Mouse (Mus musculus): ENCODE data around the gene Fggy. TPM values are rescaled to one million over a fixed set of nuclear protein-coding genes. Genes with fewer than 3 reads are reported as not detected.

The Fggy gene
- polyA plus RNA-seq, 1 experiment from 2014 or later = 6.3 TPM

- Histone ChIP-seq H3K36me3 (ENCODE audit: control insufficient read depth, insufficient read depth, low read length) (no peaks in the 10 kb centered on the region), H3K27ac (ENCODE audit: low read depth, low read length) (no peak overlapping the region), H3K9ac (ENCODE audit: low read length) (no peak overlapping the region), H3K9me3 (replicated peaks; ENCODE audit: control insufficient read depth, low read length) (no peaks in the 10 kb centered on the region), H3K4me3 (ENCODE audit: low read depth, low read length) (no peak overlapping the region), H3K4me2 (ENCODE audit: low read length) (no peak overlapping the region), H3K4me1 (ENCODE audit: control insufficient read depth, insufficient read depth, low read length) (peaks cover 3% of the 10 kb centered on the region; the same call in 1 of the 2 replicates), H3K27me3 (replicated peaks; ENCODE audit: control insufficient read depth, insufficient read depth, low read length) (no peaks in the 10 kb centered on the region)
- no peak for DNase-seq (ENCODE audit: low spot score)
- 95% methylated on average over 3 of the region's 3 CpGs for WGBS
- no peak for ATAC-seq
Measured at GRCm38 (mm10) chr4:95867103-95867502, 309.8 kb downstream of the Fggy start.

DNA sequence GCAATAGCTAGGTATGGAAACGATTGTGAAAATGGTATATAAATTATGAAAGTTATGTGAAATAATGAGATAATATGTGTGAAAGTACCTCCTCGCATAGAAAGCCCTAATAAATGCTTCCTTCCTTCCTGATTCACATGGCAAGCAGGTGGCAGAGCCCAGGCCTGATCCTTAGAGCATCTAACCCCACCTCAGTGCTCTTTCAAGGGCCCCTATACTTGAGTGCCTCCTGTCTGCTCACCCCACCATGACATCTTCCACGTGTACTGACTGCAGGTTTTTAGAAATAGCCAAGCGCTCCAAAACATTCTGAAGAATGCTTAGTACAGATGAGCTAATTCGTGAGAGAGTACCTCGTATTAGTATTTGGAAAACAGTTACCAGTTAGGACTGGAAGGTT, 311.0 kb downstream of the Fggy start:
- Histone ChIP-seq H3K36me3 (ENCODE audit: control insufficient read depth, insufficient read depth, low read length) (no peaks in the 10 kb centered on the region), H3K27me3 (replicated peaks; ENCODE audit: control insufficient read depth, insufficient read depth, low read length) (no peaks in the 10 kb centered on the region), H3K9ac (ENCODE audit: low read length) (no peak overlapping the region), H3K27ac (ENCODE audit: low read depth, low read length) (no peak overlapping the region), H3K9me3 (replicated peaks; ENCODE audit: control insufficient read depth, low read length) (no peaks in the 10 kb centered on the region), H3K4me3 (ENCODE audit: low read depth, low read length) (no peak overlapping the region), H3K4me2 (ENCODE audit: low read length) (no peak overlapping the region), H3K4me1 (ENCODE audit: control insufficient read depth, insufficient read depth, low read length) (no peaks in the 10 kb centered on the region)
- no peak for ATAC-seq
- WGBS = 82% methylated on average over 6 of the region's 6 CpGs
- no peak for DNase-seq (ENCODE audit: low spot score)

DNA sequence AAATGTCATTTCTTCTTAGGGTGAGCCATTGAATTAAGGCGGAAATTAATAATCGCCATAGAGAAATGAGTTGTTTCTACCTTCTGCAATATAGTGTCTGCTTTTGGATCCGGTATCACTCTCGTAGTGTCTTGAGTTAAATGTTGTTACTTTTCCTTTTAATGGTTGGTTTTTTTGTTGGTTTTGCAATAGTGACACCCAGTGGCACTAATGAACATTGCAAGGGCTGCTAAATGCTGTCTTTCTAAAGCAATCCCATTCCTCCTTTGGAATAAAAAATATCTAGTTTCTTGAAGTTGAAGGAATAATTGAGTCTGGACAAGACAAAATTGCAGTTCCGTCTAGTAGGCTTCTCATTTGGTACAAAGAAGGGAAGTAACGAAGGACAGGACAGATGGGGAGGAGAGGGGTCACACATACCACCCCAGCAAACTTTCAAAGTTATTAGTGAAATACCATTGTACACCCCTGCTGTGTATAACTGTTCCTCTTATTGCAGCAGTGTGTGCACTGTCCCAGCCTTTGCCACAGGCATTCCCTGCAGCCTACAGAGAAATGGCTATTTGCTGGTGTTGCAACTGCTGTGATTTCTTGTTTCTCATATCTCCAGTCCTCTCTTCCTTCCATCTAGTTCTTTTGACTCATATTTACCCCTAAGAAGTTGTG, 314.0 kb downstream of the Fggy start:
- ATAC-seq = peak; percentile 71
- WGBS = 27% methylated on average over 6 of the region's 6 CpGs

GRCm38 (mm10) chr4:95875896-95876295, 318.6 kb downstream of the Fggy start:
- H3K27ac ChIP-seq (ENCODE audit: low read depth, low read length) = no peak overlapping the region
- DNase-seq (ENCODE audit: low spot score) = no peak
- ATAC-seq = no peak
- H3K27me3 ChIP-seq (replicated peaks; ENCODE audit: control insufficient read depth, insufficient read depth, low read length) = no peaks in the 10 kb centered on the region
- H3K36me3 ChIP-seq (ENCODE audit: control insufficient read depth, insufficient read depth, low read length) = no peaks in the 10 kb centered on the region
- H3K4me1 ChIP-seq (ENCODE audit: control insufficient read depth, insufficient read depth, low read length) = no peaks in the 10 kb centered on the region
- no peak overlapping the region for H3K4me2 ChIP-seq (ENCODE audit: low read length)
- 91% methylated on average over 4 of the region's 4 CpGs for WGBS
- no peak overlapping the region for H3K9ac ChIP-seq (ENCODE audit: low read length)
- no peak overlapping the region for H3K4me3 ChIP-seq (ENCODE audit: low read depth, low read length)
- H3K9me3 ChIP-seq (replicated peaks; ENCODE audit: control insufficient read depth, low read length) = no peaks in the 10 kb centered on the region

More for the DNA sequence above, 314.0 kb downstream of the Fggy start:
- Histone ChIP-seq H3K4me2 (ENCODE audit: low read length) (no peak overlapping the region), H3K27ac (ENCODE audit: low read depth, low read length) (no peak overlapping the region), H3K4me1 (ENCODE audit: control insufficient read depth, insufficient read depth, low read length) (no peaks in the 10 kb centered on the region), H3K36me3 (ENCODE audit: control insufficient read depth, insufficient read depth, low read length) (no peaks in the 10 kb centered on the region), H3K4me3 (ENCODE audit: low read depth, low read length) (no peak overlapping the region), H3K9me3 (replicated peaks; ENCODE audit: control insufficient read depth, low read length) (no peaks in the 10 kb centered on the region), H3K9ac (ENCODE audit: low read length) (no peak overlapping the region), H3K27me3 (replicated peaks; ENCODE audit: control insufficient read depth, insufficient read depth, low read length) (no peaks in the 10 kb centered on the region)
- peak; percentile 81 for DNase-seq (ENCODE audit: low spot score)

DNA sequence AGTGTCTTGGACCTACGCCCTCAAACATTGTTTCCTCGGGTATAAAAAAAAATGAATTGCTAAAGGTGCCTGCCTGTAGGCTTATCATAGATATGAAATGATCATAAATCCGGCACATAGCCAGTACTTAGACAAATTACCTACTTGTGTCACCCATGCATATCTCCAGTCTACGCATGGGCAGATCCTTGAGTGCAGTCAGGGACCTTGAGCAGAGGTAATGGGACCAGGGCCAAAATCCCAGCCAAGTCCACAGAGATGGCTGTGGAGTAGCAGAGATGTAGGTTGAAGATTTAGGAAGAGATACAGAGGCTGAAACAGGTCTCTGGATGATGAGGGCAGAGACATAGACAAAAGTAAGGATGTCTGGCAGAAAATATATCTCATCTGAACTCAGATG, 320.1 kb downstream of the Fggy start:
- no peaks in the 10 kb centered on the region for H3K27me3 ChIP-seq (replicated peaks; ENCODE audit: control insufficient read depth, insufficient read depth, low read length)
- 94% methylated on average over 4 of the region's 4 CpGs for WGBS

GRCm38 (mm10) chr4:95881751-95882350, 324.5 kb downstream of the Fggy start:
- Histone ChIP-seq H3K9me3 (replicated peaks; ENCODE audit: control insufficient read depth, low read length) (no peaks in the 10 kb centered on the region), H3K27me3 (replicated peaks; ENCODE audit: control insufficient read depth, insufficient read depth, low read length) (no peaks in the 10 kb centered on the region), H3K4me1 (ENCODE audit: control insufficient read depth, insufficient read depth, low read length) (no peaks in the 10 kb centered on the region), H3K27ac (ENCODE audit: low read depth, low read length) (no peak overlapping the region), H3K4me2 (ENCODE audit: low read length) (no peak overlapping the region), H3K4me3 (ENCODE audit: low read depth, low read length) (no peak overlapping the region), H3K9ac (ENCODE audit: low read length) (no peak overlapping the region), H3K36me3 (ENCODE audit: control insufficient read depth, insufficient read depth, low read length) (no peaks in the 10 kb centered on the region)
- DNase-seq (ENCODE audit: low spot score) (no peak), ATAC-seq (no peak)
- WGBS = 41% methylated on average over 4 of the region's 4 CpGs

More for the DNA sequence above, 320.1 kb downstream of the Fggy start:
- no peak overlapping the region for H3K4me3 ChIP-seq (ENCODE audit: low read depth, low read length)
- H3K27ac ChIP-seq (ENCODE audit: low read depth, low read length) = no peak overlapping the region
- no peak overlapping the region for H3K4me2 ChIP-seq (ENCODE audit: low read length)
- no peak for DNase-seq (ENCODE audit: low spot score)
- ATAC-seq = no peak
- H3K4me1 ChIP-seq (ENCODE audit: control insufficient read depth, insufficient read depth, low read length) = no peaks in the 10 kb centered on the region
- no peak overlapping the region for H3K9ac ChIP-seq (ENCODE audit: low read length)
- H3K36me3 ChIP-seq (ENCODE audit: control insufficient read depth, insufficient read depth, low read length) = no peaks in the 10 kb centered on the region
- H3K9me3 ChIP-seq (replicated peaks; ENCODE audit: control insufficient read depth, low read length) = no peaks in the 10 kb centered on the region

- no peaks in the 10 kb centered on the region for H3K9me3 ChIP-seq (replicated peaks; ENCODE audit: control insufficient read depth, low read length)
- no peaks in the 10 kb centered on the region for H3K4me1 ChIP-seq (ENCODE audit: control insufficient read depth, insufficient read depth, low read length)
- no peak for DNase-seq (ENCODE audit: low spot score)
- no peak overlapping the region for H3K4me3 ChIP-seq (ENCODE audit: low read depth, low read length)
- WGBS = 76% methylated on average over 4 of the region's 4 CpGs
- no peaks in the 10 kb centered on the region for H3K36me3 ChIP-seq (ENCODE audit: control insufficient read depth, insufficient read depth, low read length)
- ATAC-seq = no peak
- no peaks in the 10 kb centered on the region for H3K27me3 ChIP-seq (replicated peaks; ENCODE audit: control insufficient read depth, insufficient read depth, low read length)
- no peak overlapping the region for H3K9ac ChIP-seq (ENCODE audit: low read length)
- no peak overlapping the region for H3K27ac ChIP-seq (ENCODE audit: low read depth, low read length)
- no peak overlapping the region for H3K4me2 ChIP-seq (ENCODE audit: low read length)
Measured at GRCm38 (mm10) chr4:95884184-95885145, 327.2 kb downstream of the Fggy start.

- DNase-seq (ENCODE audit: low spot score) (no peak), ATAC-seq (no peak)
- H3K4me3 ChIP-seq (ENCODE audit: low read depth, low read length) = no peak overlapping the region
- no peaks in the 10 kb centered on the region for H3K9me3 ChIP-seq (replicated peaks; ENCODE audit: control insufficient read depth, low read length)
- H3K27me3 ChIP-seq (replicated peaks; ENCODE audit: control insufficient read depth, insufficient read depth, low read length) = no peaks in the 10 kb centered on the region
- no peak overlapping the region for H3K4me2 ChIP-seq (ENCODE audit: low read length)
- no peaks in the 10 kb centered on the region for H3K36me3 ChIP-seq (ENCODE audit: control insufficient read depth, insufficient read depth, low read length)
- H3K4me1 ChIP-seq (ENCODE audit: control insufficient read depth, insufficient read depth, low read length) = no peaks in the 10 kb centered on the region
- H3K9ac ChIP-seq (ENCODE audit: low read length) = no peak overlapping the region
- WGBS = 91% methylated on average over 2 of the region's 2 CpGs
- no peak overlapping the region for H3K27ac ChIP-seq (ENCODE audit: low read depth, low read length)
Measured at GRCm38 (mm10) chr4:95895199-95895754, 338.0 kb downstream of the Fggy start.

All from forebrain, embryonic 14.5 days (tissue).